Comparison of ENCODE assay signal across 9 mouse cellular contexts in genomic region chr1:74858805-74859204, GRCm38 (mm10). TPM values are rescaled to one million over a fixed set of nuclear protein-coding genes. Genes with fewer than 3 reads are reported as not detected.
DNase-seq lines count a peak whose midpoint lies in the region; ATAC-seq and TF ChIP-seq lines count a peak whose summit lies in the region.
"Had no signal": no experiment of that assay in that cellular context is flagged by ENCODE, and none has a peak within 500 bp of the region (broad histone marks: within the 10 kb centered on the region; RNA-seq: fewer than 3 reads in every experiment).

No protein-coding gene starts in this region.

- no peak overlapping the region for H3K27ac ChIP-seq in heart, embryonic 12.5 days (ENCODE audit: poor library complexity, severe bottlenecking)
- no peak overlapping the region for H3K27ac ChIP-seq in heart, adult 2 months
- H3K27ac ChIP-seq in CH12.LX (ENCODE audit: insufficient read depth, low read depth): no peak overlapping the region
- H3K27ac ChIP-seq in forebrain, embryonic 14.5 days (ENCODE audit: low read depth, low read length): no peak overlapping the region
- no peak overlapping the region for H3K27ac ChIP-seq in limb, embryonic 15.5 days

- ATAC-seq in heart, embryonic 12.5 days (ENCODE audit: insufficient number of reproducible peaks, low FRiP score): no peak
- no peak for ATAC-seq in forebrain, embryonic 14.5 days
- ATAC-seq in limb, embryonic 15.5 days (ENCODE audit: insufficient number of reproducible peaks, low FRiP score, low TSS enrichment, low read depth): no peak
- no peak for ATAC-seq in CD4-positive, CD25-positive, alpha-beta regulatory T cell, adult 4 months

- DNase-seq in heart, adult 2 months: no peak
- DNase-seq in CH12.LX (ENCODE audit: extremely low read depth): no peak
- no peak for DNase-seq in forebrain, embryonic 14.5 days (ENCODE audit: low spot score)
- DNase-seq in urinary bladder, postnatal 4 days (ENCODE audit: low spot score in 2 of 2): no peak
- no peak for DNase-seq in testis, postnatal 14 days (ENCODE audit: low spot score)

- dilution Hi-C loops in CH12.LX (cut with MboI; ENCODE audit: extremely low pct_ligation_motif_present, extremely low pct_unique_long_range_greater_than_20kb, low sequenced_read_pairs): no loop called here

- no peak for TF ChIP-seq POLR2A in heart, adult 2 months (IDR thresholded peaks at IDR 0.05; ENCODE audit: insufficient read depth, low read depth, low read length)
- TF ChIP-seq POLR2A in CH12.LX (IDR thresholded peaks at IDR 0.05; ENCODE audit: low read depth, low read length): no peak

- H3K36me3 ChIP-seq in heart, embryonic 12.5 days: no peaks in the 10 kb centered on the region
- no peaks in the 10 kb centered on the region for H3K36me3 ChIP-seq in heart, adult 2 months (ENCODE audit: control insufficient read depth, insufficient read depth, low read length)
- no peaks in the 10 kb centered on the region for H3K36me3 ChIP-seq in CH12.LX (replicated peaks in 1 of 2; ENCODE audit: control insufficient read depth in 1 of 2, insufficient read depth in 1 of 2, low read length in 1 of 2)
- no peaks in the 10 kb centered on the region for H3K36me3 ChIP-seq in forebrain, embryonic 14.5 days (ENCODE audit: control insufficient read depth, insufficient read depth, low read length)
- no peaks in the 10 kb centered on the region for H3K36me3 ChIP-seq in limb, embryonic 15.5 days

- peak overlapping the region; percentile 35; the same call in 1 of the 2 replicates for H3K4me3 ChIP-seq in heart, embryonic 12.5 days
- no peak overlapping the region for H3K4me3 ChIP-seq in heart, adult 2 months
- H3K4me3 ChIP-seq in CH12.LX (replicated peaks in 1 of 3; ENCODE audit: low read depth in 2 of 3, low read length in 2 of 3, poor library complexity in 1 of 3): no peak overlapping the region
- H3K4me3 ChIP-seq in forebrain, embryonic 14.5 days (ENCODE audit: low read depth, low read length): peak overlapping the region; percentile 68
- H3K4me3 ChIP-seq in limb, embryonic 15.5 days: peak overlapping the region; percentile 33; the same call in 1 of the 2 replicates

- WGBS in heart, embryonic 12.5 days: 10% methylated on average over 16 of the region's 16 CpGs
- 9% methylated on average over 16 of the region's 16 CpGs for WGBS in heart, adult 2 months
- WGBS in forebrain, embryonic 14.5 days: 2% methylated on average over 16 of the region's 16 CpGs
- 9% methylated on average over 16 of the region's 16 CpGs for WGBS in limb, embryonic 15.5 days

- intact Hi-C loops in heart, adult 2 months (cut with DNase I): no loop called here

- no peak for TF ChIP-seq CTCF in heart, adult 2 months (IDR thresholded peaks at IDR 0.05)
- TF ChIP-seq CTCF in CH12.LX (conservative IDR thresholded peaks at IDR 0.05 in 1 of 2, IDR thresholded peaks at IDR 0.05 in 1 of 2; ENCODE audit: low read depth in 2 of 2, low read length in 2 of 2): no peak

- peaks cover 28% of the 10 kb centered on the region for H3K4me1 ChIP-seq in heart, embryonic 12.5 days (replicated peaks)
- no peaks in the 10 kb centered on the region for H3K4me1 ChIP-seq in heart, adult 2 months (ENCODE audit: control insufficient read depth, insufficient read depth, low read length)
- H3K4me1 ChIP-seq in CH12.LX (ENCODE audit: control insufficient read depth in 1 of 2, insufficient read depth in 2 of 2): peaks cover 3 to 25% of the 10 kb centered on the region in 2 experiments; a peak in 3 of 4 replicates
- H3K4me1 ChIP-seq in forebrain, embryonic 14.5 days (ENCODE audit: control insufficient read depth, insufficient read depth, low read length): peaks cover 22% of the 10 kb centered on the region
- peaks cover 37% of the 10 kb centered on the region for H3K4me1 ChIP-seq in limb, embryonic 15.5 days

- TF ChIP-seq EP300 in heart, adult 2 months (IDR thresholded peaks at IDR 0.05; ENCODE audit: insufficient read depth, low read depth, low read length): no peak
- no peak for TF ChIP-seq EP300 in CH12.LX (IDR thresholded peaks at IDR 0.05; ENCODE audit: low read length)

- peaks cover 72% of the 10 kb centered on the region for H3K27me3 ChIP-seq in heart, embryonic 12.5 days (replicated peaks)
- H3K27me3 ChIP-seq in heart, adult 2 months (ENCODE audit: control insufficient read depth, insufficient read depth, low read length): peaks cover 30% of the 10 kb centered on the region
- H3K27me3 ChIP-seq in CH12.LX (replicated peaks): no peaks in the 10 kb centered on the region
- H3K27me3 ChIP-seq in forebrain, embryonic 14.5 days (replicated peaks; ENCODE audit: control insufficient read depth, insufficient read depth, low read length): peaks cover 57% of the 10 kb centered on the region
- peaks cover 75% of the 10 kb centered on the region for H3K27me3 ChIP-seq in limb, embryonic 15.5 days

- H3K9me3 ChIP-seq in heart, embryonic 12.5 days (replicated peaks): no peaks in the 10 kb centered on the region
- H3K9me3 ChIP-seq in CH12.LX (replicated peaks; ENCODE audit: low read length): peaks cover 14% of the 10 kb centered on the region
- H3K9me3 ChIP-seq in forebrain, embryonic 14.5 days (replicated peaks; ENCODE audit: control insufficient read depth, low read length): no peaks in the 10 kb centered on the region
- no peaks in the 10 kb centered on the region for H3K9me3 ChIP-seq in limb, embryonic 15.5 days

- no peaks in the 10 kb centered on the region for H3K79me2 ChIP-seq in heart, adult 2 months (replicated peaks; ENCODE audit: control insufficient read depth, insufficient read depth, low read length)
- no peaks in the 10 kb centered on the region for H3K79me2 ChIP-seq in CH12.LX (replicated peaks; ENCODE audit: control insufficient read depth, extremely low read depth, insufficient read depth, poor library complexity, severe bottlenecking)

- H3K9ac ChIP-seq in heart, embryonic 12.5 days: no peak overlapping the region
- H3K9ac ChIP-seq in heart, adult 2 months (ENCODE audit: low read depth, low read length): no peak overlapping the region
- H3K9ac ChIP-seq in CH12.LX (ENCODE audit: insufficient read depth, low read depth): no peak overlapping the region
- peak overlapping the region; percentile 55 for H3K9ac ChIP-seq in forebrain, embryonic 14.5 days (ENCODE audit: low read length)
- no peak overlapping the region for H3K9ac ChIP-seq in limb, embryonic 15.5 days

- peak overlapping the region; percentile 61 for H3K4me2 ChIP-seq in heart, embryonic 12.5 days
- H3K4me2 ChIP-seq in CH12.LX (ENCODE audit: insufficient read depth, low read depth, poor library complexity, severe bottlenecking): peak overlapping the region; percentile 18; the same call in 1 of the 2 replicates
- H3K4me2 ChIP-seq in forebrain, embryonic 14.5 days (ENCODE audit: low read length): peak overlapping the region; percentile 87
- peak overlapping the region; percentile 53 for H3K4me2 ChIP-seq in limb, embryonic 15.5 days

- in situ Hi-C loops in CH12.LX (cut with MboI; ENCODE audit: low pct_ligation_motif_present, low pct_unique_long_range_greater_than_20kb, low sequenced_read_pairs): no loop called here

- TF ChIP-seq RAD21 in CH12.LX (IDR thresholded peaks at IDR 0.05; ENCODE audit: low read depth, low read length): no peak

TF ChIP-seq in CH12.LX, 34 proteins besides CTCF, POLR2A, EP300 and RAD21 (continues in another document):
- TF ChIP-seq TCF12 (IDR thresholded peaks at IDR 0.05; ENCODE audit: low read depth, low read length) (no peak), PAX5 (IDR thresholded peaks at IDR 0.05; ENCODE audit: low read length) (no peak), NELFE (IDR thresholded peaks at IDR 0.05; ENCODE audit: low read depth, low read length) (no peak), RCOR1 (conservative IDR thresholded peaks at IDR 0.05; ENCODE audit: low read depth, low read length) (no peak), MAFK (IDR thresholded peaks at IDR 0.05; ENCODE audit: insufficient replicate concordance, low read length) (no peak), USF1 (IDR thresholded peaks at IDR 0.05; ENCODE audit: low read depth, low read length) (no peak), ZC3H11A (IDR thresholded peaks at IDR 0.05; ENCODE audit: low read depth, low read length) (no peak), TBP (conservative IDR thresholded peaks at IDR 0.05; ENCODE audit: low read depth, low read length) (no peak), ELF1 (IDR thresholded peaks at IDR 0.05; ENCODE audit: low read depth, low read length) (no peak), JUN (IDR thresholded peaks at IDR 0.05; ENCODE audit: insufficient read depth, low read depth, low read length) (no peak)

RNA-seq across cellular contexts. Expression of gene Cdk5r2, which starts 4.1 kb away (rescaled TPM):
- not detected in 2 replicates for polyA plus RNA-seq in heart, embryonic 12.5 days (2016; fragmentation: Nextera tagmentation; extraction: Ambion mirVana)
- under 1 TPM in 1 of 2 experiments, not detected in 1; 0.07 TPM for total RNA-seq in heart, adult 2 months (2021)
- polyA plus RNA-seq in heart, adult 2 months (2012; rRNA removed): 0.06 and 0.15 TPM in 2 replicates
- total RNA-seq in CH12.LX (2012; rRNA removed): 0.04 TPM in 1 of 2 replicates, not detected in the other
- not detected in 2 replicates for total RNA-seq in CH12.LX (2014; rRNA removed)
- polyA plus RNA-seq in CH12.LX (2012; ENCODE audit: insufficient read length, low read depth): 0.23 and 0.24 TPM in 2 replicates
- 4.5 and 5.3 TPM in 2 replicates for polyA plus RNA-seq in forebrain, embryonic 14.5 days (2014; fragmentation: Nextera tagmentation; extraction: Ambion mirVana)
- polyA plus RNA-seq in limb, embryonic 15.5 days (2015; fragmentation: Nextera tagmentation; extraction: Ambion mirVana): not detected in 2 replicates
- polyA plus RNA-seq in CD4-positive, CD25-positive, alpha-beta regulatory T cell, adult 4 months (2017; shearing (Covaris generic)): not detected
- polyA plus RNA-seq: liver, embryonic 16.5 days had no signal

RNA-seq across cellular contexts. Expression of gene Fev, which starts 26.4 kb away (rescaled TPM):
- 3.9 and 4.0 TPM in 2 replicates for polyA plus RNA-seq in heart, embryonic 12.5 days (2016; fragmentation: Nextera tagmentation; extraction: Ambion mirVana)
- total RNA-seq in heart, adult 2 months (2021): not detected
- 0.10 TPM in 1 of 2 replicates, not detected in the other for polyA plus RNA-seq in heart, adult 2 months (2012; rRNA removed)
- total RNA-seq in CH12.LX (2012; rRNA removed) (not detected in 2 replicates), CH12.LX (2014; rRNA removed) (not detected in 2 replicates)
- not detected in 2 replicates for polyA plus RNA-seq in CH12.LX (2012; ENCODE audit: insufficient read length, low read depth)
- polyA plus RNA-seq in forebrain, embryonic 14.5 days (2014; fragmentation: Nextera tagmentation; extraction: Ambion mirVana): not detected in 2 replicates
- 0.17 TPM in 1 of 2 replicates, not detected in the other for polyA plus RNA-seq in limb, embryonic 15.5 days (2015; fragmentation: Nextera tagmentation; extraction: Ambion mirVana)
- polyA plus RNA-seq in CD4-positive, CD25-positive, alpha-beta regulatory T cell, adult 4 months (2017; shearing (Covaris generic)): not detected
- polyA plus RNA-seq: liver, embryonic 16.5 days had no signal

RNA-seq across cellular contexts. Expression of gene Cryba2, which starts 34.1 kb away (rescaled TPM):
- polyA plus RNA-seq in heart, embryonic 12.5 days (2016; fragmentation: Nextera tagmentation; extraction: Ambion mirVana): not detected in 2 replicates
- not detected for total RNA-seq in heart, adult 2 months (2021)
- polyA plus RNA-seq in heart, adult 2 months (2012; rRNA removed): 0.16 TPM in 1 of 2 replicates, not detected in the other
- total RNA-seq in CH12.LX (2012; rRNA removed) (0.55 TPM in 1 of 2 replicates, not detected in the other), CH12.LX (2014; rRNA removed) (not detected in 2 replicates)
- polyA plus RNA-seq in CH12.LX (2012; ENCODE audit: insufficient read length, low read depth): 0.30 and 0.78 TPM in 2 replicates
- not detected in 2 replicates for polyA plus RNA-seq in forebrain, embryonic 14.5 days (2014; fragmentation: Nextera tagmentation; extraction: Ambion mirVana)
- 0.28 TPM in 1 of 2 replicates, not detected in the other for polyA plus RNA-seq in limb, embryonic 15.5 days (2015; fragmentation: Nextera tagmentation; extraction: Ambion mirVana)
- polyA plus RNA-seq in CD4-positive, CD25-positive, alpha-beta regulatory T cell, adult 4 months (2017; shearing (Covaris generic)): not detected
- polyA plus RNA-seq: liver, embryonic 16.5 days had no signal

Comparison
In these comparisons a context has a peak if more than half of its experiments do, and no peak if none do; other contexts are left out.
1. H3K4me3 ChIP-seq: peak in heart, embryonic 12.5 days (single experiment), forebrain, embryonic 14.5 days (single experiment) and limb, embryonic 15.5 days (single experiment); none in heart, adult 2 months (single experiment) and CH12.LX (0 of 3).
2. H3K4me2 ChIP-seq: peak in every context shown above with its lines; median percentile 87 in forebrain, embryonic 14.5 days; 61 in heart, embryonic 12.5 days; 53 in limb, embryonic 15.5 days; 18 in CH12.LX.